Mouse (Mus musculus) olfactory bulb, adult 2 months (tissue): ENCODE measurements at regions not wholly inside any gene's neighbourhood (a gene's known extent, or its start where the extent isn't known, plus 50 kb on each side); places are given as distances from the start of the nearest gene placed in this dataset.

Source experiments
- CTCF ChIP-seq: fragments of 200-500 bp; IDR thresholded peaks from 2 replicates; pipeline ENCODE4 v1.5.1; 2012; ENCODE audit warnings: low read depth, mild to moderate bottlenecking, low read length, moderate library complexity; ENCODE audit not compliant: insufficient read depth
- POLR2A ChIP-seq: fragments of 200-500 bp; IDR thresholded peaks from 2 replicates; pipeline ENCODE4 v1.6.1; 2012; ENCODE audit warnings: mild to moderate bottlenecking, low read depth, low read length, moderate library complexity; ENCODE audit not compliant: insufficient read depth

DNA sequence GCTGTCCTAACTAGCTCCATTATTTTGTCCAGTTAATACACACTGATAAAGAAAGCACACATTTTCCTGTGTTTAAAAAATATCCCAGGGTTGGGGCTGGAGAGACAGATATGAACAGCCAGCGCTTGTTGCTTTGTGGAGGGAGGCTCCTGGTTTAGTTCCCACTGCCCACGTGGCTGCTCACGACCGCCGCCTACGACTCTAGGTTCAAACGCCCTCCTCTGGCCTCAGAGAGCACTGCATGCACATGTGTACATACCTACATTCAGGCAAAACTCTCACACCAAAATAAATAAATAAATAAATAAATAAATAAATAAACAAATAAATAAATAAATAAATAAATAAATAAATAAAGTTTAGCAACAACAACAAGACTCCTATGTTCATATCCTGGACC, 104.8 kb downstream of the Gm525 start:
- no peak for TF ChIP-seq POLR2A
- no peak for TF ChIP-seq CTCF
